Comparison of ENCODE assay signal across 8 mouse cellular contexts in the genomic region with DNA sequence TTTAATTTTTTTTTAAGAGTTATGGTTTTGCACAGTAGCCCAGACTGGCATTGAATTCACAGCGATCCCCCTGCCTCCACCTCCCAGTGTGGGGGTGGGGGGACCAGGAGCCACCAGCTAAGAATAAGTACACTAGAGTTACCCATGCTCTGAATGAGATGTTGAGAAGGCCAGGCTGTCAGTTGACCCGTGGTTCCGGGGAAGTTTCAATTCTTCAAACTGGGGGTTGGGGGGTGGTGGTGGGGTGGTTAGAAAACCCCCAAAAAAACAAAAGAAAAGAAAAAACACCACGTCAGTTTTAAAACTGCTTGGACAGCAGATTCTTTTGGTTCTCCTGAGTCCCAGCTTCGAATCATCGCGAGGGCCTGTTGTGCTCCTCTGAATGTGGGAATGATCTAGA. TPM values are rescaled to one million over a fixed set of nuclear protein-coding genes. Genes with fewer than 3 reads are reported as not detected.
DNase-seq lines count a peak whose midpoint lies in the region; ATAC-seq lines count a peak whose summit lies in the region.
"Had no signal": no experiment of that assay in that cellular context is flagged by ENCODE, and none has a peak within 500 bp of the region (broad histone marks: within the 10 kb centered on the region; RNA-seq: fewer than 3 reads in every experiment).

No protein-coding gene starts in this region.

- peak overlapping the region; percentile 53 for H3K4me3 ChIP-seq in kidney, embryonic 15.5 days (replicated peaks)
- peak overlapping the region; percentile 61 for H3K4me3 ChIP-seq in embryonic facial prominence, embryonic 15.5 days (replicated peaks)
- peak overlapping the region; percentile 65 for H3K4me3 ChIP-seq in limb, embryonic 12.5 days (replicated peaks)
- H3K4me3 ChIP-seq: myocyte had no signal

- H3K36me3 ChIP-seq in kidney, embryonic 15.5 days, result no peaks in the 10 kb centered on the region
- H3K36me3 ChIP-seq in embryonic facial prominence, embryonic 15.5 days, result no peaks in the 10 kb centered on the region
- no peaks in the 10 kb centered on the region for H3K36me3 ChIP-seq in limb, embryonic 12.5 days

- peaks cover 10% of the 10 kb centered on the region for H3K27me3 ChIP-seq in kidney, embryonic 15.5 days
- no peaks in the 10 kb centered on the region for H3K27me3 ChIP-seq in embryonic facial prominence, embryonic 15.5 days
- H3K27me3 ChIP-seq in limb, embryonic 12.5 days, result no peaks in the 10 kb centered on the region

- H3K9me3 ChIP-seq in kidney, embryonic 15.5 days (replicated peaks), result no peaks in the 10 kb centered on the region
- H3K9me3 ChIP-seq in embryonic facial prominence, embryonic 15.5 days (replicated peaks), result no peaks in the 10 kb centered on the region
- H3K9me3 ChIP-seq in limb, embryonic 12.5 days, result no peaks in the 10 kb centered on the region

- H3K4me1 ChIP-seq in kidney, embryonic 15.5 days, result peaks cover 20% of the 10 kb centered on the region
- peaks cover 9% of the 10 kb centered on the region for H3K4me1 ChIP-seq in embryonic facial prominence, embryonic 15.5 days
- H3K4me1 ChIP-seq in limb, embryonic 12.5 days (replicated peaks), result peaks cover 21% of the 10 kb centered on the region

- ATAC-seq in kidney, embryonic 15.5 days (replicated peaks; ENCODE audit: low FRiP score), result no peak; the same call in 1 of the 2 replicates
- no peak for ATAC-seq in embryonic facial prominence, embryonic 15.5 days (ENCODE audit: insufficient number of reproducible peaks, low FRiP score, low TSS enrichment, low read depth)
- no peak for ATAC-seq in limb, embryonic 12.5 days (ENCODE audit: insufficient number of reproducible peaks, insufficient read depth, low FRiP score, low TSS enrichment, low read depth)

- H3K4me2 ChIP-seq in kidney, embryonic 15.5 days, result peak overlapping the region; percentile 92
- H3K4me2 ChIP-seq in embryonic facial prominence, embryonic 15.5 days (replicated peaks), result peak overlapping the region; percentile 90
- H3K4me2 ChIP-seq in limb, embryonic 12.5 days, result peak overlapping the region; percentile 85

- WGBS in kidney, embryonic 15.5 days, result 37% methylated on average over 7 of the region's 7 CpGs
- WGBS in embryonic facial prominence, embryonic 15.5 days, result 30% methylated on average over 7 of the region's 7 CpGs
- WGBS in limb, embryonic 12.5 days, result 35% methylated on average over 7 of the region's 7 CpGs

- DNase-seq in kidney, postnatal 14 days, result no peak
- peak; percentile 48 for DNase-seq in spleen, adult 18-20 months
- DNase-seq in testis, postnatal 14 days (ENCODE audit: low spot score), result no peak
- DNase-seq in adipocyte (ENCODE audit: low spot score), result no peak

- peak overlapping the region; percentile 46; the same call in 1 of the 2 replicates for H3K9ac ChIP-seq in kidney, embryonic 15.5 days
- no peak overlapping the region for H3K9ac ChIP-seq in embryonic facial prominence, embryonic 15.5 days
- H3K9ac ChIP-seq in limb, embryonic 12.5 days (replicated peaks), result no peak overlapping the region; the same call in 1 of the 2 replicates

- H3K27ac ChIP-seq in kidney, embryonic 15.5 days, result no peak overlapping the region
- H3K27ac ChIP-seq in embryonic facial prominence, embryonic 15.5 days (replicated peaks), result no peak overlapping the region
- H3K27ac ChIP-seq in limb, embryonic 12.5 days, result no peak overlapping the region

RNA-seq across cellular contexts. Expression of gene Tmem26, which starts 0.4 kb away (rescaled TPM):
- polyA plus RNA-seq in kidney, embryonic 15.5 days (2015; fragmentation: Nextera tagmentation; extraction: Ambion mirVana), result 5.9 and 7.6 TPM in 2 replicates
- polyA plus RNA-seq in embryonic facial prominence, embryonic 15.5 days (2015; fragmentation: Nextera tagmentation; extraction: Ambion mirVana), result 32.3 and 43.7 TPM in 2 replicates
- 42.0 and 44.4 TPM in 2 replicates for polyA plus RNA-seq in limb, embryonic 12.5 days (2016; fragmentation: Nextera tagmentation; extraction: Ambion mirVana)
- polyA plus RNA-seq: myocyte had no signal

Comparison
In these comparisons a context has a peak if more than half of its experiments do, and no peak if none do; other contexts are left out.
1. DNase-seq: peak in spleen, adult 18-20 months (2 of 2); none in kidney, postnatal 14 days (single experiment), testis, postnatal 14 days (single experiment) and adipocyte (single experiment).
2. Peak in every context shown above with its lines, with median percentiles within 50 percentile points of each other: H3K4me2 ChIP-seq and H3K4me3 ChIP-seq.